Mouse (Mus musculus): ENCODE results near the gene Avp. TPM values are rescaled to one million over a fixed set of nuclear protein-coding genes. Genes with fewer than 3 reads are reported as not detected.
"Not testable (repeated sequence)": the region's sequence is repeated elsewhere in the genome, so short reads cannot be mapped to it uniquely, and the experiment has no call there.

Avp gene
- polyA plus RNA-seq, 1 experiment = 0.81 TPM

DNA sequence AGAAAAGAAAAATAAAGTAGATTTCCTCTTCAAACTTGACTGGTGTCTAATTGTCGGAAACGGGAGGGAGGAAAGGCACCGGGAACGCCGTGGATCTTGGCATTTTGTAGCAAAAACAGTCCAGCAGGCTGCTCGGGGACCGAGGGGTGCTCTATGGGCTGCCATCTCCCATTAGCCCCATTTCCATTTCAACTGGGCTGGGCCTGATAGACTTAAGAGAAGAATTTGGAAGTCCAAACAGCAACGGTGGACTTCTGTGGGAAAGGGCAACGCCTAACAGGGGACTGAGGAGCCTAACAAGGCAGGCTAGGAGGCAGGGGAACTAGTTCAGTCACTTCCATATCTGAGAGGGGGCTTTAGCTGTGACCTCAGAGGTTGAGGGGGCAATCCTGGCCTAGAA is 5.3 kb downstream of the Avp start:
- TF ChIP-seq POLR2A (IDR thresholded peaks at IDR 0.05; ENCODE audit: extremely low read depth, insufficient read depth, low read length) (no peak), CTCF (IDR thresholded peaks at IDR 0.05; ENCODE audit: extremely low read depth, insufficient read depth, low read length) (no peak)
- no peak overlapping the region for H3K4me3 ChIP-seq (ENCODE audit: insufficient read depth, low read length)

DNA sequence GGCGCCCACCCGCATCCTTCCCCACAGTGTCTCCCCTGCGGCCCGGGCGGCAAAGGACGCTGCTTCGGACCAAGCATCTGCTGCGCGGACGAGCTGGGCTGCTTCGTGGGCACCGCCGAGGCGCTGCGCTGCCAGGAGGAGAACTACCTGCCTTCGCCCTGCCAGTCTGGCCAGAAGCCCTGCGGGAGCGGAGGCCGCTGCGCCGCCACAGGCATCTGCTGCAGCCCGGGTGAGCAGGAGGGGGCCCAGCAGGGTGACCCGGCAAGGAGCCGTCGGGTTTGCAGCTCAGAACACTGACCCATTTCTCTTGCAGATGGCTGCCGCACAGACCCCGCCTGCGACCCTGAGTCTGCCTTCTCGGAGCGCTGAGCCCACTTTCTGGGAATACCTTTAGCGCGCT is 5.8 kb downstream of the Avp start:
- H3K4me1 ChIP-seq (ENCODE audit: control insufficient read depth, insufficient read depth, low read length); H3K27ac ChIP-seq (ENCODE audit: insufficient read depth, low read length); H3K4me3 ChIP-seq (ENCODE audit: insufficient read depth, low read length): not testable (repeated sequence)

More for the DNA sequence above, 5.3 kb downstream of the Avp start:
- H3K27ac ChIP-seq (ENCODE audit: insufficient read depth, low read length) = no peak overlapping the region
- H3K4me1 ChIP-seq (ENCODE audit: control insufficient read depth, insufficient read depth, low read length) = no peaks in the 10 kb centered on the region

- TF ChIP-seq POLR2A (IDR thresholded peaks at IDR 0.05; ENCODE audit: extremely low read depth, insufficient read depth, low read length) (no peak), CTCF (IDR thresholded peaks at IDR 0.05; ENCODE audit: extremely low read depth, insufficient read depth, low read length) (no peak)
- no peak within 1 kb of the TSS for H3K27ac ChIP-seq (ENCODE audit: insufficient read depth, low read length)
- no peaks in the 10 kb centered on the region for H3K4me1 ChIP-seq (ENCODE audit: control insufficient read depth, insufficient read depth, low read length)
- H3K4me3 ChIP-seq (ENCODE audit: insufficient read depth, low read length) = no peak within 1 kb of the TSS
Observed at GRCm38 (mm10) chr2:130575873-130576272, 6.5 kb downstream of the Avp start, which contains the start of gene Oxt. Oxt (plus strand) TSS chr2:130576173.

DNA sequence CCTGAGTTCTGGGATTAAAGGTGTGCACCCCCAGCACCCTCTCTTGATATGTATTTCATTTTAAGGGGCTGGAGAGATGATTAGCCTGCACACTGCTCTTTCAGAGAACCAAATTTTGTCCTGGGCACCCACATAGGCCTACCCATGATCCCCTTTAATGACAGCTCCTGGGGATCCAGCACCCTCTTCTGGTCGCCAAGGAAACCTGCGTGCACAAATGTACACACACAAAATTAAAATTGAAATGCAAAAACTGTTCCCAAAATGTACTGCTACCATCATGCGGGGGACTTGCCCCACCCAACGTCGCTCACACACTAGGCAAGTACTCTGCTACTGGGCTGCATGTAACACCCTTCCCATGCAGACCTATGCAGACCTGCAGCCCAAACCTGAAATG is 7.4 kb downstream of the Avp start:
- no peak overlapping the region for H3K27ac ChIP-seq (ENCODE audit: insufficient read depth, low read length)

GRCm38 (mm10) chr2:130569926-130570325 is 12.4 kb downstream of the Avp start:
- Histone ChIP-seq H3K27ac (ENCODE audit: insufficient read depth, low read length) (no peak overlapping the region), H3K4me3 (ENCODE audit: insufficient read depth, low read length) (no peak overlapping the region), H3K4me1 (ENCODE audit: control insufficient read depth, insufficient read depth, low read length) (peaks cover 2% of the 10 kb centered on the region; the same call in 1 of the 2 replicates)
- TF ChIP-seq CTCF (IDR thresholded peaks at IDR 0.05; ENCODE audit: extremely low read depth, insufficient read depth, low read length) (no peak), POLR2A (IDR thresholded peaks at IDR 0.05; ENCODE audit: extremely low read depth, insufficient read depth, low read length) (no peak)

More for the DNA sequence above, 7.4 kb downstream of the Avp start:
- TF ChIP-seq CTCF (IDR thresholded peaks at IDR 0.05; ENCODE audit: extremely low read depth, insufficient read depth, low read length) (no peak), POLR2A (IDR thresholded peaks at IDR 0.05; ENCODE audit: extremely low read depth, insufficient read depth, low read length) (no peak)
- no peaks in the 10 kb centered on the region for H3K4me1 ChIP-seq (ENCODE audit: control insufficient read depth, insufficient read depth, low read length)
- H3K4me3 ChIP-seq (ENCODE audit: insufficient read depth, low read length) = no peak overlapping the region

DNA sequence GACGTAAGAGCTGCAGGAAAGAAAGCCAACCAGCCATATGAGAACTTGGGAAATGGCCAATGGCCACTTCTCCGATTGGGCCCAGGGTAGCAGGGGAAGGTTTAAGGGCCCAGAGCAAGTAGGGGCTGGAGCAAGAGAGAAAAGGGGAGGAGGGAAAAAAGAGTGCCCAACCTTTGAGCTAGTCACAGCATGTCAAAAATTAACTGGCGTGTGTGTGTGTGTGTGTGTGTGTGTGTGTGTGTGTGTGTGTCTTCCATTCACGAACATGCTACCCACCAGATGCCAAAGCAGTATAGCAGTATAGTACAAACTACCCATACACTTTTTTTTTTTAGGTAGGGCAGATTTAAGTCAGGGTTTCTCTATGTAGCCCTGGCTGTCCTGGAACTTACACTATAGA is 13.4 kb downstream of the Avp start:
- H3K4me3 ChIP-seq (ENCODE audit: insufficient read depth, low read length) = no peak overlapping the region
- H3K4me1 ChIP-seq (ENCODE audit: control insufficient read depth, insufficient read depth, low read length) = peaks cover 3% of the 10 kb centered on the region; the same call in 1 of the 2 replicates
- H3K27ac ChIP-seq (ENCODE audit: insufficient read depth, low read length) = no peak overlapping the region
- TF ChIP-seq CTCF (IDR thresholded peaks at IDR 0.05; ENCODE audit: extremely low read depth, insufficient read depth, low read length) (no peak), POLR2A (IDR thresholded peaks at IDR 0.05; ENCODE audit: extremely low read depth, insufficient read depth, low read length) (no peak)

GRCm38 (mm10) chr2:130564983-130565382 is 17.4 kb downstream of the Avp start:
- peaks cover 3% of the 10 kb centered on the region; the same call in 1 of the 2 replicates for H3K4me1 ChIP-seq (ENCODE audit: control insufficient read depth, insufficient read depth, low read length)
- H3K4me3 ChIP-seq (ENCODE audit: insufficient read depth, low read length) = peak overlapping the region; percentile 91
- TF ChIP-seq POLR2A (IDR thresholded peaks at IDR 0.05; ENCODE audit: extremely low read depth, insufficient read depth, low read length) = no peak
- TF ChIP-seq CTCF (IDR thresholded peaks at IDR 0.05; ENCODE audit: extremely low read depth, insufficient read depth, low read length) = no peak
- H3K27ac ChIP-seq (ENCODE audit: insufficient read depth, low read length) = no peak overlapping the region

DNA sequence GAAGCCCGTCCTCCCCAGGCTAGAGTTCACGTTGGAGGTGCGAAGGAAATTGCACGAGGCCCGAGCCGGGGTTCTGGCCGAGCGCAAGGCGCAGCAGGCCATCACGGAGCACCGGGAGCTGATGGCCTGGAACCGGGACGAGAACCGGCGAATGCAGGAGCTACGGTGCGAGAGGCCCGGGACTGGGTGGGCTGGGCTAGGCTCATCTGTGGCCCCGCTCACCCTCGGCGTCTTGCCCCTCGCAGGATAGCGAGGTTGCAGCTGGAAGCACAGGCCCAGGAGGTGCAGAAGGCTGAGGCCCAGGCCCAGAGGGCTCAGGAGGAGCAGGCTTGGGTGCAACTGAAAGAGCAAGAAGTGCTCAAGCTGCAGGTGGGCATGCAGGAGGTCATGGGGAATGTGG is 18.3 kb downstream of the Avp start:
- TF ChIP-seq CTCF (IDR thresholded peaks at IDR 0.05; ENCODE audit: extremely low read depth, insufficient read depth, low read length) = no peak
- no peak for TF ChIP-seq POLR2A (IDR thresholded peaks at IDR 0.05; ENCODE audit: extremely low read depth, insufficient read depth, low read length)
- Histone ChIP-seq H3K4me1 (ENCODE audit: control insufficient read depth, insufficient read depth, low read length) (peaks cover 3% of the 10 kb centered on the region; the same call in 1 of the 2 replicates), H3K27ac (ENCODE audit: insufficient read depth, low read length) (peak overlapping the region; percentile 63; the same call in 1 of the 2 replicates), H3K4me3 (ENCODE audit: insufficient read depth, low read length) (peak overlapping the region; percentile 91)

- peak within 1 kb of the TSS; percentile 63; the same call in 1 of the 2 replicates for H3K27ac ChIP-seq (ENCODE audit: insufficient read depth, low read length)
- H3K4me3 ChIP-seq (ENCODE audit: insufficient read depth, low read length) = peak within 1 kb of the TSS; percentile 91
- H3K4me1 ChIP-seq (ENCODE audit: control insufficient read depth, insufficient read depth, low read length) = peaks cover 3% of the 10 kb centered on the region; the same call in 1 of the 2 replicates
- TF ChIP-seq CTCF (IDR thresholded peaks at IDR 0.05; ENCODE audit: extremely low read depth, insufficient read depth, low read length) (peak; percentile 25; the same call in 1 of the 2 replicates), POLR2A (IDR thresholded peaks at IDR 0.05; ENCODE audit: extremely low read depth, insufficient read depth, low read length) (peak; percentile 79)
Observed at GRCm38 (mm10) chr2:130563212-130564055, 18.9 kb downstream of the Avp start, which contains the start of gene Mrps26. Mrps26 (plus strand) TSS chr2:130563742.

DNA sequence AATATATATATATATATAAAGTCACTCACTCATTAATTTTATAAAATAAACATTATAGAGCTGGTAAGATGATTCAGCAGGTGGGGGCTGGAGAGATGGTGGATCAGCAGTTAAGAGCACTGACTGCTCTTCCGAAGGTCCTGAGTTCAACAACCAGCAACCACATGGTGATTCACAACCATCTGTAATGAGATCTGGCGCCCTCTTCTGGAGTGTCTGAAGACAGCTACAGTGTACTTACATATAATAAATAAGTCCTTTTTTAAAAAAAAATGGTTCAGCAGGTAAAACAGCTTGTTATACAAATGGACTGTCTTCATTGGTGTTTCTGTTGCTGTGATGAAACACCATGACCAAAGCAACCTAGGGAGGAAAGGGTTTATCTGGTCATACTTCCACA is 24.3 kb downstream of the Avp start:
- H3K4me1 ChIP-seq (ENCODE audit: control insufficient read depth, insufficient read depth, low read length) = no peaks in the 10 kb centered on the region
- no peak overlapping the region for H3K27ac ChIP-seq (ENCODE audit: insufficient read depth, low read length)
- no peak overlapping the region for H3K4me3 ChIP-seq (ENCODE audit: insufficient read depth, low read length)
- no peak for TF ChIP-seq POLR2A (IDR thresholded peaks at IDR 0.05; ENCODE audit: extremely low read depth, insufficient read depth, low read length)
- no peak for TF ChIP-seq CTCF (IDR thresholded peaks at IDR 0.05; ENCODE audit: extremely low read depth, insufficient read depth, low read length)
